Mouse (Mus musculus): Measurements from ENCODE around the gene Foxp1. TPM values are rescaled to one million over a fixed set of nuclear protein-coding genes. Genes with fewer than 3 reads are reported as not detected.

Foxp1 gene
- polyA plus RNA-seq, 2 experiments, result 7.9 to 10.6 TPM

GRCm38 (mm10) chr6:99043932-99044664, 478.4 kb downstream of the Foxp1 start:
- DNase-seq (ENCODE audit: low read depth in 3 of 3, low spot score in 3 of 3) (no peak), ATAC-seq (ENCODE audit: insufficient read depth) (no peak)
- 75% methylated on average over 12 of the region's 12 CpGs for WGBS (ENCODE audit: insufficient replicate concordance)
- Histone ChIP-seq H3K4me3 (ENCODE audit: insufficient read depth in 1 of 2, low read depth in 2 of 2, low read length in 2 of 2) (no peak overlapping the region), H3K36me3 (replicated peaks; ENCODE audit: control insufficient read depth, insufficient read depth, low read depth) (no peaks in the 10 kb centered on the region), H3K4me1 (replicated peaks; ENCODE audit: control insufficient read depth in 2 of 2, insufficient read depth in 2 of 2, low read length in 1 of 2) (peaks cover 0 to under 1% of the 10 kb centered on the region in 2 experiments; a peak in 2 of 4 replicates), H3K4me2 (ENCODE audit: low read depth) (no peak overlapping the region), H3K27ac (no peak overlapping the region), H3K9me3 (ENCODE audit: control insufficient read depth, low read length) (no peaks in the 10 kb centered on the region), H3K9ac (replicated peaks) (no peak overlapping the region), H3K27me3 (ENCODE audit: control insufficient read depth, insufficient read depth, low read length) (no peaks in the 10 kb centered on the region)
- TF ChIP-seq CTCF (IDR thresholded peaks at IDR 0.05; ENCODE audit: low read depth), result no peak
- TF ChIP-seq EP300 (IDR thresholded peaks at IDR 0.05; ENCODE audit: low read depth), result no peak

DNA sequence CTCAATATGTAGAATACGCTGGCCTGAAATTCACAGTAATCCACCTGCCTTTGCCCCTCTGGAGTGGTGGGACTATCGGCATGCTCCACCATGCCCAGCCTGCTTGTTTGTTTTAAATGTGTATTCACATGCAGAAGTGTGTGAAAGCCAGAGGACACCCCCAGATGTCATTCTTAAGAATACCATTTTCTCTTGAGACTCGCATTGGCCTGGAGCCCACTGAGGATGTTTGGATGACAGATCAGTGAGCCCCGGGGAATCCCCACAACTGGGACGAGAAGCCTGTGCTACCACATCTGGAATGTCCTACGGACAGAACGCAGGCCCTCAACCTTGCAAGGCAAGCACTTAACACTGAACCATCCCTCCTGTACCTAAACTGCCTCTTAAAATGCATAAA, 479.3 kb downstream of the Foxp1 start:
- no peak overlapping the region for H3K4me2 ChIP-seq (ENCODE audit: low read depth)
- TF ChIP-seq CTCF (IDR thresholded peaks at IDR 0.05; ENCODE audit: low read depth) (no peak), EP300 (IDR thresholded peaks at IDR 0.05; ENCODE audit: low read depth) (no peak)
- no peak overlapping the region for H3K4me3 ChIP-seq (ENCODE audit: insufficient read depth in 1 of 2, low read depth in 2 of 2, low read length in 2 of 2)
- DNase-seq (ENCODE audit: low read depth in 3 of 3, low spot score in 3 of 3), result no peak
- no peak overlapping the region for H3K9ac ChIP-seq (replicated peaks)
- H3K27ac ChIP-seq, result no peak overlapping the region
- WGBS (ENCODE audit: insufficient replicate concordance), result 82% methylated on average over 7 of the region's 7 CpGs
- H3K4me1 ChIP-seq (replicated peaks; ENCODE audit: control insufficient read depth in 2 of 2, insufficient read depth in 2 of 2, low read length in 1 of 2), result peaks cover 0 to 2% of the 10 kb centered on the region in 2 experiments; a peak in 2 of 4 replicates
- ATAC-seq (ENCODE audit: insufficient read depth), result no peak
- no peaks in the 10 kb centered on the region for H3K27me3 ChIP-seq (ENCODE audit: control insufficient read depth, insufficient read depth, low read length)
- no peaks in the 10 kb centered on the region for H3K9me3 ChIP-seq (ENCODE audit: control insufficient read depth, low read length)
- H3K36me3 ChIP-seq (replicated peaks; ENCODE audit: control insufficient read depth, insufficient read depth, low read depth), result no peaks in the 10 kb centered on the region

DNA sequence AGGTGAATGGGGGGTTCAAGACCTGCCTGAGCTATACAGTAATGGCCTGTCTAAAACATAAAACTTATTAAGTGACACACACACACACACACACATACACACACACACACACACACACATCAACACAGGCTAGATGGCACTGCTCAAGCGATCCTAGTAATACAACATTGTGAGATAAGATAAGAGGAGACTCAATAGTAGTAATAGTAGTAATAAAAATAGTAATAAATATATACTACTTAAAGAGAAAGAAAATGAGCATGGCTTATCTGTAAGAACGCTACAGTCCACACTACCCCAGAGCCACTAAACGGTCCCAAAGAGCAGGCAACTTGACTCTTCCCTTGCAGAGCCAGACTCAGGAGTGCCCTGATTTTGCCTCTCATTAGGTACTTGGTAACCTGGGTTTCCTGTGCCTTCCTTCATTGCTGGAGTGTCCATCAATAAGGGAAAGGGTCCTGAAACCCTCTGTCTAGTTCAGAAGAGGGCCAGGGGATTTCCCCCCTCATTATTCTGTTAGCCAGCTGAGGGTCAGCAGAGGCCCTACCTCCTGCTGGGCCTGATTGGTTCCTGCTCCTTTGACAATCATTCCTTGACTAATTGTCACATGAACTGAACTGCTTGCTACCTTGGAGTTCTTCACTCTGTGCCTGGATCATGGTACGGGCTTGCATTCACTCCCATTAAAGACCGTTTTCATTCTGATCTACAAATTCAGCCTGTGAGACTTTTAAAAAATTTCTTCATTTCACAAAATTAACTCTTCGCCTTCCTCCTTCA, 480.2 kb downstream of the Foxp1 start:
- Histone ChIP-seq H3K27ac (no peak overlapping the region), H3K4me1 (replicated peaks; ENCODE audit: control insufficient read depth in 2 of 2, insufficient read depth in 2 of 2, low read length in 1 of 2) (peaks cover 0 to 2% of the 10 kb centered on the region in 2 experiments; a peak in 2 of 4 replicates), H3K36me3 (replicated peaks; ENCODE audit: control insufficient read depth, insufficient read depth, low read depth) (no peaks in the 10 kb centered on the region), H3K4me2 (ENCODE audit: low read depth) (no peak overlapping the region), H3K27me3 (ENCODE audit: control insufficient read depth, insufficient read depth, low read length) (no peaks in the 10 kb centered on the region), H3K4me3 (ENCODE audit: insufficient read depth in 1 of 2, low read depth in 2 of 2, low read length in 2 of 2) (no peak overlapping the region), H3K9ac (replicated peaks) (no peak overlapping the region), H3K9me3 (ENCODE audit: control insufficient read depth, low read length) (no peaks in the 10 kb centered on the region)
- DNase-seq (ENCODE audit: low read depth in 3 of 3, low spot score in 3 of 3) (no peak), ATAC-seq (ENCODE audit: insufficient read depth) (no peak)
- no peak for TF ChIP-seq CTCF (IDR thresholded peaks at IDR 0.05; ENCODE audit: low read depth)
- no peak for TF ChIP-seq EP300 (IDR thresholded peaks at IDR 0.05; ENCODE audit: low read depth)
- WGBS (ENCODE audit: insufficient replicate concordance), result 69% methylated on average over 6 of the region's 6 CpGs

DNA sequence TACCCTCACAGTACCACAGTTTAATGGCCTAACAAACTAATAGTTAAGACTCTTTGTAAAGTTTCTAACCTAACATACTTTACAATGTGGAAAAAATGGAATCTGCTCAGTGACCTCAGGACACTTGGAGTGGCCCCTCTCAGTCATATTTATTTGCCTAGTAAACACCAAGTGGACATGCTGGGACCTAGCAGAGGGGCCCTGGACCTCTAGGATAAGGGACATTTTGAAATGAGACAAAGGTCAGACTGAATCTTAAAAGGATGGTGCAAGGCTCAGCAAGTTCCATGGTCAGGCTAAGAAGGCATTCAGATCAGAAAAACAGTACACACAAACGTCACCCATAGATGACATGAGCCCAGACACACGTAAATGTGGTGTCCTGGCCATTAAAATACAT, 483.5 kb downstream of the Foxp1 start:
- 69% methylated on average over 2 of the region's 2 CpGs for WGBS (ENCODE audit: insufficient replicate concordance)

More for the DNA sequence above, 483.5 kb downstream of the Foxp1 start:
- Histone ChIP-seq H3K4me1 (replicated peaks; ENCODE audit: control insufficient read depth in 2 of 2, insufficient read depth in 2 of 2, low read length in 1 of 2) (peaks cover 0 to 4% of the 10 kb centered on the region in 2 experiments; a peak in 2 of 4 replicates), H3K9ac (replicated peaks) (no peak overlapping the region), H3K27me3 (ENCODE audit: control insufficient read depth, insufficient read depth, low read length) (no peaks in the 10 kb centered on the region), H3K4me3 (ENCODE audit: insufficient read depth in 1 of 2, low read depth in 2 of 2, low read length in 2 of 2) (no peak overlapping the region), H3K9me3 (ENCODE audit: control insufficient read depth, low read length) (no peaks in the 10 kb centered on the region), H3K36me3 (replicated peaks; ENCODE audit: control insufficient read depth, insufficient read depth, low read depth) (no peaks in the 10 kb centered on the region), H3K4me2 (ENCODE audit: low read depth) (no peak overlapping the region), H3K27ac (no peak overlapping the region)
- ATAC-seq (ENCODE audit: insufficient read depth) (no peak), DNase-seq (ENCODE audit: low read depth in 3 of 3, low spot score in 3 of 3) (no peak)
- no peak for TF ChIP-seq CTCF (IDR thresholded peaks at IDR 0.05; ENCODE audit: low read depth)
- TF ChIP-seq EP300 (IDR thresholded peaks at IDR 0.05; ENCODE audit: low read depth), result no peak
